ENCODE assay signal across 16 mouse cellular contexts in genomic region chr3:85514700-85515099, GRCm38 (mm10). TPM values are rescaled to one million over a fixed set of nuclear protein-coding genes. Genes with fewer than 3 reads are reported as not detected.
DNase-seq lines count a peak whose midpoint lies in the region; ATAC-seq and TF ChIP-seq lines count a peak whose summit lies in the region.
"Had no signal": no experiment of that assay in that cellular context is flagged by ENCODE, and none has a peak within 500 bp of the region (broad histone marks: within the 10 kb centered on the region; RNA-seq: fewer than 3 reads in every experiment).

No protein-coding gene starts in this region.

- no peak overlapping the region for H3K9ac ChIP-seq in heart, embryonic 11.5 days (ENCODE audit: low read depth, low read length)
- H3K9ac ChIP-seq in midbrain, postnatal 0 days (replicated peaks; ENCODE audit: low read length, poor library complexity, severe bottlenecking), result no peak overlapping the region
- H3K9ac ChIP-seq: kidney, embryonic 15.5 days; midbrain, embryonic 12.5 days; stomach, embryonic 15.5 days had no signal

- no peak overlapping the region for H3K4me3 ChIP-seq in heart, embryonic 11.5 days (ENCODE audit: low read depth, low read length)
- H3K4me3 ChIP-seq in midbrain, postnatal 0 days (ENCODE audit: low read depth, low read length), result no peak overlapping the region
- H3K4me3 ChIP-seq: kidney, embryonic 15.5 days; midbrain, embryonic 12.5 days; stomach, embryonic 15.5 days had no signal

- peak; percentile 22 to 29 for DNase-seq in heart, adult 18-20 months
- DNase-seq in heart, postnatal 25 days (ENCODE audit: low spot score), result no peak
- DNase-seq in cerebellum, adult 9-11 months, result peak; percentile 59
- peak; percentile 20 for DNase-seq in heart, postnatal 4 days
- no peak for DNase-seq in gastrocnemius, adult 18-20 months (ENCODE audit: low spot score)
- DNase-seq in midbrain, postnatal 0 days (ENCODE audit: low spot score), result no peak
- DNase-seq: adrenal gland, postnatal 25 days; gastrocnemius, postnatal 10 days; layer of hippocampus, postnatal 36 days; left cerebral cortex, postnatal 4 days; lung, adult 2 months had no signal

- 0 out of 2 replicates have a peak overlapping the region, but pooled peaks have one; percentile 35 for H3K27ac ChIP-seq in heart, embryonic 11.5 days (ENCODE audit: low read depth, low read length)
- H3K27ac ChIP-seq in midbrain, postnatal 0 days (ENCODE audit: low read depth, low read length), result no peak overlapping the region
- H3K27ac ChIP-seq: kidney, embryonic 15.5 days; macrophage; midbrain, embryonic 12.5 days; stomach, embryonic 15.5 days had no signal

- intact Hi-C loops in heart, postnatal 25 days (cut with DNase I), result loop anchor here (5.0 to 10.0 kb wide), 6 partner anchors 38 to 587 kb away; no protein-coding TSS in a partner anchor

- H3K9me3 ChIP-seq in heart, embryonic 11.5 days (replicated peaks; ENCODE audit: control insufficient read depth, low read length), result no peaks in the 10 kb centered on the region
- H3K9me3 ChIP-seq in midbrain, postnatal 0 days (ENCODE audit: low read length), result no peaks in the 10 kb centered on the region
- H3K9me3 ChIP-seq: kidney, embryonic 15.5 days; stomach, embryonic 15.5 days had no signal

- H3K4me1 ChIP-seq in heart, embryonic 11.5 days (ENCODE audit: control insufficient read depth, insufficient read depth, low read length), result peaks cover 18% of the 10 kb centered on the region
- H3K4me1 ChIP-seq in midbrain, postnatal 0 days (ENCODE audit: insufficient read depth, low read length), result no peaks in the 10 kb centered on the region
- H3K4me1 ChIP-seq: midbrain, embryonic 12.5 days; stomach, embryonic 15.5 days had no signal

- no peak for TF ChIP-seq CTCF in midbrain, postnatal 0 days (IDR thresholded peaks at IDR 0.05)

- H3K4me2 ChIP-seq in heart, embryonic 11.5 days, result no peak overlapping the region
- no peak overlapping the region for H3K4me2 ChIP-seq in midbrain, postnatal 0 days (ENCODE audit: low read depth, low read length, poor library complexity, severe bottlenecking)
- H3K4me2 ChIP-seq: kidney, embryonic 15.5 days; midbrain, embryonic 12.5 days; stomach, embryonic 15.5 days had no signal

- WGBS in heart, embryonic 11.5 days (ENCODE audit: insufficient replicate concordance), result 47% methylated on average over 11 of the region's 11 CpGs
- WGBS in midbrain, postnatal 0 days, result 82% methylated on average over 11 of the region's 11 CpGs

- no peaks in the 10 kb centered on the region for H3K36me3 ChIP-seq in heart, embryonic 11.5 days (ENCODE audit: control insufficient read depth, insufficient read depth, low read length)
- H3K36me3 ChIP-seq in midbrain, postnatal 0 days (ENCODE audit: insufficient read depth, low read length), result no peaks in the 10 kb centered on the region
- H3K36me3 ChIP-seq: kidney, embryonic 15.5 days; midbrain, embryonic 12.5 days; stomach, embryonic 15.5 days had no signal

- H3K27me3 ChIP-seq in heart, embryonic 11.5 days (ENCODE audit: control insufficient read depth, insufficient read depth, low read length), result no peaks in the 10 kb centered on the region
- H3K27me3 ChIP-seq in midbrain, postnatal 0 days (ENCODE audit: insufficient read depth, low read length), result no peaks in the 10 kb centered on the region
- H3K27me3 ChIP-seq: kidney, embryonic 15.5 days; midbrain, embryonic 12.5 days; stomach, embryonic 15.5 days had no signal

- ATAC-seq in heart, embryonic 11.5 days (replicated peaks; ENCODE audit: insufficient number of reproducible peaks, low FRiP score, low TSS enrichment), result no peak
- ATAC-seq in midbrain, postnatal 0 days (ENCODE audit: low FRiP score), result no peak

RNA-seq across cellular contexts. Expression of gene Gatb, which starts 59.2 kb away (rescaled TPM):
- total RNA-seq in heart, adult 18-20 months (2021), result 10 to 100 TPM; 52.3 to 52.6 TPM
- total RNA-seq in heart, postnatal 25 days (2021), result 10 to 100 TPM; 34.6 to 39.7 TPM
- 34.4 and 38.3 TPM in 2 replicates for polyA plus RNA-seq in heart, embryonic 11.5 days (2014; fragmentation: Nextera tagmentation; extraction: Ambion mirVana)
- total RNA-seq in heart, postnatal 4 days (2021), result 10 to 100 TPM; 26.4 to 28.0 TPM
- total RNA-seq in gastrocnemius, adult 18-20 months (2021), result 10 to 100 TPM; 16.0 to 16.7 TPM
- 36.9 and 39.4 TPM in 2 replicates for total RNA-seq in midbrain, postnatal 0 days (2014; rRNA removed)
- polyA plus RNA-seq in midbrain, postnatal 0 days (2015; fragmentation: Nextera tagmentation; extraction: Ambion mirVana), result 21.7 and 22.2 TPM in 2 replicates

Comparison
In these comparisons a context has a peak if more than half of its experiments do, and no peak if none do; other contexts are left out.
1. DNase-seq: peak in heart, adult 18-20 months (2 of 2), cerebellum, adult 9-11 months (single experiment) and heart, postnatal 4 days (single experiment); none in heart, postnatal 25 days (single experiment), gastrocnemius, adult 18-20 months (single experiment) and midbrain, postnatal 0 days (single experiment).